Mouse (Mus musculus): ENCODE results near the gene Casp9.

The Casp9 gene

DNA sequence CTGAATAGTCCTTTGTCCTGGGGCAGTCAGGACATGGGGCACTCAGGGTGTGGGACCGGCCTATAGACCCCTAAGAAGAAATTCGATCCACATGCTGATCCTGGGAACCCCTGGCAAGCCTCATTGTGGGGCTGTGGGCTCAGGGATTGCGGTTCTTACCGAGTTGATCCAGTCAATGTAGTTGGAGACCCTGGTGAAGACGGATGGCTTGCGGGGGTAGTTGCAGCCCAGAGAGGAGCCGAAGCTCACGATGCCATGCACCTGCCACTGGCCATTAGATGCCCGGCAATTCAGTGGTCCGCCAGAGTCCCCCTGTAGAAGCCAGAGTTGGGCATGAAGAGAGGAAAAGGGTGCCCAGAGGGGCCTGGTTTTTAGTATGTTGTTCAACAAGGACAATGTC is 24.3 kb downstream of the Casp9 start:
- no peak for DNase-seq (ENCODE audit: low read depth)

- DNase-seq (ENCODE audit: low read depth) = no peak
Measured at GRCm38 (mm10) chr4:141818861-141819260, 25.4 kb downstream of the Casp9 start.

DNA sequence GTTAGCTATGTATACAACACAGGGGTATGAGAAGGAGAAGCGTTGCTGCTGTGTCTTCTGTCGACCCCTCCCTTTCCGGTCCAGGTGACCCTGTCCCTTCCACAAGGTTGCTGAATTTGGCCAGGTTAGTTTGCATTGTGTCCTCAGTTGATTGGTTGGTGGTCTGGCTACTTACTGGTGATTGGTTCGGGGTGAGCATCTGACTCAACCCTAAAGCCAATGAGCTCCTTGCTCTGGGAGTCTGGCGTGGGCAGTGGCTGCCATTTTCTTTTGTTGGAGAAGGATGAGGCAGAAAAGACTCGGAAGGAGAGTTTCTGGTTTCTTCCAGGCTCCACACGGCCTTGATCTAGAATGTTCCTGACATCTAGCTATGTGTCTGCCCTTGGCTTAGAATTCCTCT is 25.9 kb downstream of the Casp9 start:
- DNase-seq (ENCODE audit: low read depth) = no peak

GRCm38 (mm10) chr4:141821178-141821577 is 27.8 kb downstream of the Casp9 start:
- DNase-seq (ENCODE audit: low read depth) = no peak

DNA sequence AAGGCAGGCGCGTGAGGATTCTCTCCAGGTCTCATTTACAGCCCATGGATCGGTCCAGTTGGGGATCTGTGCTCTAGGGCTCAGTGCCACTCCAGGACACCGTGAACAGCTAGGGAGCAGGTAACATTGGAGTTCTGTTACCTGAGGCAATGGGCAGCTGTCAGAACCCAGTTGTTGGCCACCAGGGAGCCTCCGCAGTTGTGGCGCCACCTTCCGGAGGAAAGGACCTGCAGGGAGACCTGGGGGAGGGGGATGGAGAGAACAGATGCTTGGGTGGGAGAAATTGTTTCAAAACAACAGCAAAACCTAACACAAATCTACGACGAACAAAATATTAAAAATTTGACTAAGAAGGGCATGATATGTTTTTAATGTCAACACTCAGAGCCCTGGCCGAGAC is 28.7 kb downstream of the Casp9 start:
- DNase-seq (ENCODE audit: low read depth) = no peak

DNA sequence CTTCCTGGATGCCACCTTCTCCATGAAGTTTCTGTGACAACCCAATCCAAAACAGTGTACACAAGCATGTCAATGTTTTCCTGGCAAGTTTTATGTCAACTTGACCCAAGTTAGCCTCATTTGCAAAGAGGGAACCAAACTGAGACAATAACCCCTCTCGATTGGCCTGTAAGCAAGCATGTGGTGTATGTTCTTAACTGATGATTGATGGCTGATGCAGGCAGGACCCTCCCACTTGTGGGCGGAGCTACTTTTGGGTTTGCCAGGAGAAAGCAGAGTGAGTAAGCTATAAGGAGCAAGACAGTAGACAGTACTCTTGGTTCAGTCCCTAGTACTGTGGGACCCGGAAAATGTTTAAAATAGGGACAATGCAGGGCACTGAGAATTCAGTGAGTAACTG is 29.6 kb downstream of the Casp9 start:
- peak; percentile 51 for DNase-seq (ENCODE audit: low read depth)

GRCm38 (mm10) chr4:141826060-141826459 is 32.6 kb downstream of the Casp9 start, which contains the start of gene Cela2a:
TSS of gene Cela2a (minus strand) at chr4:141826160.
- no peak for DNase-seq (ENCODE audit: low read depth)

- DNase-seq (ENCODE audit: low read depth) = no peak
Measured at GRCm38 (mm10) chr4:141827401-141827800, 34.0 kb downstream of the Casp9 start.

DNA sequence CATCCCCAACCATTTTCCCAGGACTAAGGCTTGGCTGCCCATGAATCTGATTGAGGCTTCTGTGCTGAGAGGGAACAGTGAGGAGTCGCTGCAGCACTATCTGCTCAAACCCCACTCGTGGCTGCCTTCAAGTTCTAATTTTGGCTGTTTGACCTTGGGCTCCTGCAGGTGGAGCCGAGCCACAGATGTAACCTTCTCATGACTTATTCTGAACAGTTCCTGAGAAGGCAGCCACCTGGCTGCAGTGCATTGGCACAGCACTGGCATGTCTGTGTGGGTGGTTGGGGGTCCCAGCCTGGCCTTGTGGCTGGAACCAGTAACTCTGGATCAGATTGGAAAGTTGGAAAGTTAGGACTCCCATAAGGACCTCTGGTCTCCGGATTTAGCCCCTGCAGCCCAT is 34.8 kb downstream of the Casp9 start:
- DNase-seq (ENCODE audit: low read depth) = no peak

DNA sequence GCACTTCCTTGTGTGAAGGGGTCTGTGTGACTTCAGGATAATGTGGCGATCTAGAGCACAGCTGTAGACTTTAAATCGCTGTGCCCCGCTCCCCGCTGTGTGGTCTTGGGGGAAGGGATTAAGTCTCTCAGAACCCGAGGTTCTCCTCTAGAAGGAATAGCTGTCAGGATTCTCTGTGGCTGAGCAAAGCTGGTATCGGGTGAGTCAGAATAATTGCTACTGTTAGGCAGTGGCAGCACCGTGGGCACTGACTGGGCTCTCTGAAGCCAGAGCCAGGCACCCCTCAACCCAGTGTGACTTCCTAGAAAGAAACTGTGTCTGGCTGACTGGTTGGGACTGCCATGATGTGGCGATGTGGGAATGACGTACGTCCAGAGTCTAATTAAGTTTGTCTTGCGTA is 37.0 kb downstream of the Casp9 start:
- DNase-seq (ENCODE audit: low read depth) = no peak

- DNase-seq (ENCODE audit: low read depth) = no peak
Measured at GRCm38 (mm10) chr4:141831361-141831760, 37.9 kb downstream of the Casp9 start.

- DNase-seq (ENCODE audit: low read depth) = no peak
Measured at GRCm38 (mm10) chr4:141833911-141834310, 40.5 kb downstream of the Casp9 start.

DNA sequence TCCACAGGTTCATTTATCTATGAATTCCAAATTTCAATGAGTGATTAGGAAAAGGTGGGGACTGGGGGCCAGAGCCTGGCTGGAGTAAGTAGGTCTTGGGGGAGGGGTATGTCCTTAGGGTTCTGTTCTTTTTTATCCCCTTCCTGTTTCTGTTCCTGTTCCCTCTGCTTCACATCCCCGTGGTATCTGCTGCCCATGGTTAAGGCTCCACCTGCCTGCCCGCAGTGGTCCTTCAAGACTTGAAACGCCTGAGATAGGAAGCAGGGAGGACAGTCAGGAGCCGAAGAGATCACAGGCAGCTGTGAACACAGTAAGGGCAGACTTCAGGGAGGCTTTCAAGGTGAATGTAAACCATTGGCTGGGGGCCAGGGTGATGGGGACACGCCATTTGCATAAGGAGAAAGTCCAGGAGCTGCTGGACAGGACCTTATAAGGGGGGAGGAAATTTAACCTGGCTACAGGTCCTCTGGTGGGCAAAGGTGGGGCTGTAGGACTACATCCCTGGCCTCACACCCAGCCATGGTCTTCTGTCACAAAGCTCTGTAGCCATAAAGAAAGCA is 41.2 kb downstream of the Casp9 start:
- no peak for DNase-seq (ENCODE audit: low read depth)

DNA sequence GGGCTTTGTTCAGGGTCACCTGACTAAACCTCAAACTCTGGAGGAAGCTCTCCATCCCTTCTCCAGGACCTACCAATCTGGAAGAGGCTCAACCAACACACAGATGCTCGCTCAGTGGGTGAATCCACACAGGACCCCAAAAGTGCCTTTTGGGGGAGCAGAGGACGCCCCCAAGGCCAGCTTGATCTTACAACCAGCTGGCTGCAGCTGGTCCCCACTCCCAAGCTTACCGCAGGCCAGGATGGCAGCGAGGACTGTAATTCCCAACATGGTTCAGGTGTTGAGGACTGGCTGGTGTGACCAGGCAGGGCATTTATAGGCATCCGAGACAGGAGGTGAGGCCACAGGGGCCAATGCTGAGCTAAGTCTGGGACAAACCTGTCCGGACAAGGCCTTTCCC is 52.6 kb downstream of the Casp9 start, which contains the start of gene Ctrc:
Gene Ctrc, minus strand, starts transcription at position 361 of the 400 bp plus-strand sequence.
- DNase-seq (ENCODE audit: low read depth) = no peak

GRCm38 (mm10) chr4:141853437-141853836 is 60.0 kb downstream of the Casp9 start:
- DNase-seq (ENCODE audit: low read depth) = peak; percentile 87

- peak; percentile 81 for DNase-seq (ENCODE audit: low read depth)
Measured at GRCm38 (mm10) chr4:141857422-141857930, 64.1 kb downstream of the Casp9 start.

DNA sequence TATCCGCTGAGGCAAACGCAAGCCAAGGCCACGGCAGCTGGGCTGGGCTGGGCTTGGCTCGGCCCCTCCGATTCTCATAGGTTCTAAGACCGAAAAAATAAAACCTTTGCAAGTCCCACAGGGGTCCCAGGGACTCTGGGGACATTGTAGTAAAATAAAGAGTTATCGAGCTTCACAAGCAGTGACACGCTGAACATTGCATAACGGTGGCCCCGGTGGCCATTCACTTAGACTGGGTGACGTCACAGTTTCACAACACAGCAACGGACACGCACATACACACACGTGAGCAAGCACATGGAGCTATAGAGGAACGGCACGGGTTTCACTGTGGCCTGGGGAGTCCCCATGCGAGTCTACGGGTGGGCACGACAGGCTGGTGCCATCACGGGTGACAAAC is 65.1 kb downstream of the Casp9 start:
- no peak for DNase-seq (ENCODE audit: low read depth)

- DNase-seq (ENCODE audit: low read depth) = no peak
Measured at GRCm38 (mm10) chr4:141859351-141859750, 65.9 kb downstream of the Casp9 start.

GRCm38 (mm10) chr4:141860246-141860841 is 66.9 kb downstream of the Casp9 start:
- DNase-seq (ENCODE audit: low read depth) = no peak

- DNase-seq (ENCODE audit: low read depth) = peak; percentile 56
Measured at GRCm38 (mm10) chr4:141861591-141862295, 68.3 kb downstream of the Casp9 start.

GRCm38 (mm10) chr4:141862867-141863266 is 69.5 kb downstream of the Casp9 start:
- DNase-seq (ENCODE audit: low read depth) = no peak

GRCm38 (mm10) chr4:141863726-141864280 is 70.4 kb downstream of the Casp9 start:
- DNase-seq (ENCODE audit: low read depth) = no peak

DNA sequence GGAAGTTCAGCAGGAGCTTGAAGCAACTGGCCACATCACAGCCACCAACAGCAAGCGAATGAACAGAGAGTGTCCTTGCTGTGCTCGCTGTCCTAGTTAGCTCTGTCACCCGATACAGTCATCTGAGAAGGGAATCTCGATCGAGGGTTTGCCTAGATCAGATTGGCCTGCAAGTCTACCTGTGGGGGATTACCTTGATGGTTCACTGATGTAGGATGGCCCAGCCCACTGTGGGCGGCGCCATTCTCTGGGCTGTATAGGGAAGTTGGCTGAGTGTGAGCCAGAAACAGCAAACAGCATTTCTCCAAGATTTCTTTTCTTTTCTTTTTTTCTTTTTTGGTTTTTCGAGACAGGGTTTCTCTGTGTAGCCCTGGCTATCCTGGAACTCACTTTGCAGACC is 71.1 kb downstream of the Casp9 start:
- DNase-seq (ENCODE audit: low read depth) = no peak

All from induced T-regulatory cell, adult 2 months (primary cell).